Mouse (Mus musculus) lung, adult 2 months (tissue): ENCODE measurements around the gene Rps6ka2. TPM values are rescaled to one million over a fixed set of nuclear protein-coding genes. Genes with fewer than 3 reads are reported as not detected.

Source experiments
- DNase-seq: peaks from one replicate; pipeline ENCODE4 v3.0.0; 2022
- H3K4me1 ChIP-seq: fragments of 200-500 bp; 2 replicates; pipeline ENCODE4 v1.6.1; 2011; ENCODE audit warnings: low read length; ENCODE audit not compliant: control insufficient read depth, insufficient read depth
- H3K4me3 ChIP-seq: fragments of 200-500 bp; replicated peaks from 2 replicates; pipeline ENCODE3; 2011; ENCODE audit warnings: low read depth, mild to moderate bottlenecking, control low read depth, low read length; ENCODE audit errors: extremely low read depth
- CTCF ChIP-seq: fragments of 200-500 bp; IDR thresholded peaks from 2 replicates; pipeline ENCODE4 v1.5.1; 2011; ENCODE audit warnings: mild to moderate bottlenecking, low read length, control low read depth; ENCODE audit not compliant: insufficient read depth
- POLR2A ChIP-seq: fragments of 200-500 bp; IDR thresholded peaks from 2 replicates; pipeline ENCODE4 v1.6.1; 2011; ENCODE audit warnings: low read depth, mild to moderate bottlenecking, control low read depth, low read length, borderline replicate concordance; ENCODE audit errors: extremely low read depth
- WGBS: fragments of 180-500 bp; shearing (Covaris S2); methylation state at CpG from one replicate; pipeline ENCODE4 v1.1.7; 2018; 5-methylcytosine and 5-hydroxymethylcytosine counted together
- polyA plus RNA-seq: library from polyadenylated mRNA; depleted of rRNA; stranded (reverse); fragments of >200 nt; gene quantifications from 2 replicates; pipeline ENCODE4 v1.2.3, GENCODE M21; 2012

The Rps6ka2 gene
- polyA plus RNA-seq, 1 experiment, result 24.7 TPM

GRCm38 (mm10) chr17:7189975-7190374 is 20.1 kb downstream of the Rps6ka2 start:
- H3K4me3 ChIP-seq, result no peak overlapping the region
- H3K4me1 ChIP-seq, result peaks cover 3% of the 10 kb centered on the region
- no peak for TF ChIP-seq CTCF
- no peak for DNase-seq
- WGBS, result 77% methylated on average over 10 of the region's 10 CpGs

- peaks cover 10% of the 10 kb centered on the region; the same call in 1 of the 2 replicates for H3K4me1 ChIP-seq
- no peak for DNase-seq
- WGBS, result 46% methylated on average over 7 of the region's 7 CpGs
- TF ChIP-seq POLR2A, result no peak
- no peak for TF ChIP-seq CTCF
- no peak overlapping the region for H3K4me3 ChIP-seq
These were observed 24.4 kb downstream of the Rps6ka2 start for GRCm38 (mm10) chr17:7194140-7194840.

- DNase-seq, result no peak
- Histone ChIP-seq H3K4me1 (peaks cover 10% of the 10 kb centered on the region; the same call in 1 of the 2 replicates), H3K4me3 (no peak overlapping the region)
- no peak for TF ChIP-seq CTCF
- no peak for TF ChIP-seq POLR2A
- 59% methylated on average over 9 of the region's 9 CpGs for WGBS
These were observed 27.4 kb downstream of the Rps6ka2 start for GRCm38 (mm10) chr17:7197121-7197925.

GRCm38 (mm10) chr17:7204771-7205406 is 35.0 kb downstream of the Rps6ka2 start:
- no peak for DNase-seq
- Histone ChIP-seq H3K4me3 (no peak overlapping the region), H3K4me1 (no peaks in the 10 kb centered on the region)
- TF ChIP-seq POLR2A (no peak), CTCF (no peak)
- 67% methylated on average over 11 of the region's 11 CpGs for WGBS

GRCm38 (mm10) chr17:7206434-7207145 is 36.7 kb downstream of the Rps6ka2 start:
- TF ChIP-seq CTCF, result no peak
- no peak for TF ChIP-seq POLR2A
- DNase-seq, result no peak
- Histone ChIP-seq H3K4me1 (no peaks in the 10 kb centered on the region; the same call in 1 of the 2 replicates), H3K4me3 (no peak overlapping the region)
- WGBS, result 83% methylated on average over 6 of the region's 6 CpGs

- WGBS, result 75% methylated on average over 11 of the region's 11 CpGs
- DNase-seq, result no peak
- TF ChIP-seq POLR2A (no peak), CTCF (no peak)
- Histone ChIP-seq H3K4me3 (no peak overlapping the region), H3K4me1 (peaks cover 4% of the 10 kb centered on the region; the same call in 1 of the 2 replicates)
These were observed 40.7 kb downstream of the Rps6ka2 start for GRCm38 (mm10) chr17:7210648-7211047.

- no peak for DNase-seq
- Histone ChIP-seq H3K4me1 (peaks cover 4% of the 10 kb centered on the region; the same call in 1 of the 2 replicates), H3K4me3 (no peak overlapping the region)
- TF ChIP-seq POLR2A (no peak), CTCF (no peak)
- 46% methylated on average over 4 of the region's 4 CpGs for WGBS
These were observed 42.0 kb downstream of the Rps6ka2 start for GRCm38 (mm10) chr17:7211893-7212292.

GRCm38 (mm10) chr17:7213214-7213613 is 43.3 kb downstream of the Rps6ka2 start:
- no peak overlapping the region for H3K4me3 ChIP-seq
- peaks cover 4% of the 10 kb centered on the region; the same call in 1 of the 2 replicates for H3K4me1 ChIP-seq
- TF ChIP-seq CTCF, result no peak
- TF ChIP-seq POLR2A, result no peak
- no peak for DNase-seq
- WGBS, result 39% methylated on average over 2 of the region's 2 CpGs

GRCm38 (mm10) chr17:7214061-7214460 is 44.1 kb downstream of the Rps6ka2 start:
- TF ChIP-seq POLR2A (no peak), CTCF (no peak)
- H3K4me1 ChIP-seq, result peaks cover 4% of the 10 kb centered on the region; the same call in 1 of the 2 replicates
- DNase-seq, result no peak
- no peak overlapping the region for H3K4me3 ChIP-seq
- 87% methylated on average over 3 of the region's 3 CpGs for WGBS
